Mouse (Mus musculus) neural tube, embryonic 13.5 days (tissue): Measurements from ENCODE around the gene Zswim7. TPM values are rescaled to one million over a fixed set of nuclear protein-coding genes. Genes with fewer than 3 reads are reported as not detected.
"Not testable (repeated sequence)": the region's sequence is repeated elsewhere in the genome, so short reads cannot be mapped to it uniquely, and the experiment has no call there.

ENCODE experiments used
- ATAC-seq: fragments of 200-750 bp; cut with Nextera tagmentation; 2 replicates; pipeline ENCODE4 v1.8.0; 2017; ENCODE audit warnings: low read depth, mild to moderate bottlenecking, moderate TSS enrichment, moderate library complexity
- H3K27ac ChIP-seq: fragments of 300-500 bp; sonication (generic); replicated peaks from 2 replicates; pipeline ENCODE4 v1.5.1; 2015; ENCODE audit warnings: moderate library complexity, mild to moderate bottlenecking, inconsistent platforms
- H3K27me3 ChIP-seq: fragments of 300-500 bp; sonication (generic); 2 replicates; pipeline ENCODE4 v1.6.1; 2015; ENCODE audit warnings: mild to moderate bottlenecking, inconsistent platforms
- H3K36me3 ChIP-seq: fragments of 300-500 bp; sonication (generic); 2 replicates; pipeline ENCODE4 v1.6.1; 2015; ENCODE audit warnings: mild to moderate bottlenecking, inconsistent platforms
- H3K4me1 ChIP-seq: fragments of 300-500 bp; sonication (generic); replicated peaks from 2 replicates; pipeline ENCODE4 v1.6.1; 2015; ENCODE audit warnings: inconsistent platforms
- H3K4me2 ChIP-seq: fragments of 300-500 bp; sonication (generic); 2 replicates; pipeline ENCODE4 v1.6.1; 2015; ENCODE audit warnings: inconsistent platforms, mild to moderate bottlenecking, moderate library complexity
- H3K4me3 ChIP-seq: fragments of 300-500 bp; sonication (generic); 2 replicates; pipeline ENCODE4 v1.5.1; 2015; ENCODE audit warnings: mild to moderate bottlenecking, inconsistent platforms
- H3K9ac ChIP-seq: fragments of 300-500 bp; sonication (generic); 2 replicates; pipeline ENCODE4 v1.6.1; 2015; ENCODE audit warnings: moderate library complexity, mild to moderate bottlenecking, inconsistent platforms
- H3K9me3 ChIP-seq: fragments of 300-500 bp; sonication (generic); 2 replicates; pipeline ENCODE4 v1.6.1; 2016; ENCODE audit warnings: inconsistent platforms
- WGBS: fragments of 180-500 bp; shearing (Covaris S2); methylation state at CpG from one replicate; pipeline ENCODE4 v1.1.7; 2015; 5-methylcytosine and 5-hydroxymethylcytosine counted together
- polyA plus RNA-seq: library from polyadenylated mRNA; unstranded; fragments of >200 nt; fragmentation: Nextera tagmentation; extraction: Ambion mirVana; gene quantifications from 2 replicates; pipeline ENCODE4 v1.2.1, GENCODE M21; 2015

Zswim7 gene
- polyA plus RNA-seq = 18.0 and 19.3 TPM in 2 replicates

DNA sequence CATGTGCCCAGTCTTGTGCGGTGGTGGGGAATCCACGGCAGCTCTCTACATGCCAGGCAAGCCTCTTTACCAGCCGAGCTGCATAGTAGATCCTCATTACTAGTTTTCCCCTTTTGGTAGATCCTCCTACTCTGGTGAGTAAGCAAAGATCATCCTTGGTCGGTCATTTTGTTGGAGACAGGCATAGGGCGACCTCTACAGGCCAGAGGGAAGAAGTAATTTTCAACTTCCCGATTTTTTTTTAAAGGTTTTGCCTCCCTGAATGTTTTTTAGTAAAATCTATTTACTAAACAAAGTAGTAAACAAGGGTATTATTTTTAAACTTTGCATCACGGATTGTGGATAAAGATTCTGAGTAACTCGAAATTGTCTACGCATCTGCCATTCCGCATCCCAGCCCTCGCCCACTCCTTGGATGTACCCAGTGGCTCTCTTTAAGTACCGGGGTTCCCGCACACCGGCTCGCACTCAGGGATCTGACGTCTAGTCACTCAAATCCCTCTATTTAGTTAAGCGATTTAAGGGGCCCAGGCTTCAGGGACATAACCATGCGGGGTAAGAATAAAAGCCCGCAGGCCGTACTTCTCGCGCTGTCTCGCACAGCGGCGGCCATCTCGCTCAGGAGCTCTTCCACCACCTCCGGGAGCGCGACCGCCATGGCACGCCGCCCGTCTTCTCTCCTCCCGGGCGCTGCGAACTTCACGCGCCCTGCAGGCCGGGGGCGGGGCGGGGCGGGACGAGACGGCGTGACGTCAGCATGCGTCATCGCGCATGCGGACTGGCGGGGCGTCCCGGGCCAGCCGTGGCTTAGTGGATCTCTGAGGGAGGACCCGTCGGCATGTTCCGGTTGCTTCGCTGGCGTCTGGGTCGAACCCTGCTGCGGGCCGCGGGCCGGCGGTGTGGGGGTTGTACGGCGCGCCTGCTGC is at the start of gene Zswim7, which contains the start of gene Ttc19:
TSS of gene Zswim7 (minus strand) at position 701 of the 926 bp plus-strand sequence.
TSS of gene Ttc19 (plus strand) at position 799 of the 926 bp plus-strand sequence.
- WGBS = under 1% methylated on average over 60 of the region's 68 CpGs

DNA sequence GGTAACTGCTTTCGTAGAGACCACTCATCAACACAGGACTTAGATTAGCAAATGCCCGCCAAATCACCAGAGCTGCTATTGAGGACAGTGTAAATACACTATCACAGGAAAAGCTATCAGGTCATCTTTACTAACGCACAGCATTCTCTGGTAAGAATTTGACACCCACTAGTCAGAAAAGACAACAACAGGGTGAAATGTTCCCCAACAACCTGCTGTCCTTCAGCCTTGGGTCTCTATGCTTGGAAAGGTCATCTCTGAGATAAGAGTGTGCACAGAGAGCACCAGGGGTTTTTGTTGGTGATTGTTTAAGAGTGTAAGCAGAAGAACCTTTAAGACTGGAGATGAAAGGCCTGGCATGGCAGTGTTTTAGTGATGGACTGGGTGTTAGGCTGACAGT is 42.5 kb upstream of the Zswim7 start:
- Histone ChIP-seq H3K4me3 (no peak overlapping the region), H3K9me3 (no peaks in the 10 kb centered on the region), H3K36me3 (peaks cover 88% of the 10 kb centered on the region), H3K27me3 (no peaks in the 10 kb centered on the region), H3K27ac (no peak overlapping the region), H3K4me1 (no peaks in the 10 kb centered on the region), H3K4me2 (no peak overlapping the region), H3K9ac (no peak overlapping the region)
- no peak for ATAC-seq
- WGBS = 92% methylated on average over 3 of the region's 3 CpGs

More for the DNA sequence above, at the start of gene Zswim7, which contains the start of gene Ttc19:
- H3K9ac ChIP-seq = peak within 1 kb of the TSS; percentile 89
- peaks cover 28% of the 10 kb centered on the region for H3K36me3 ChIP-seq
- peak within 1 kb of the TSS; percentile 71 for H3K4me2 ChIP-seq
- peaks cover 23% of the 10 kb centered on the region for H3K4me1 ChIP-seq
- peak within 1 kb of the TSS; percentile 91 for H3K4me3 ChIP-seq
- H3K27me3 ChIP-seq = no peaks in the 10 kb centered on the region
- no peaks in the 10 kb centered on the region for H3K9me3 ChIP-seq
- peak within 1 kb of the TSS; percentile 92 for H3K27ac ChIP-seq
- peak; percentile 97 for ATAC-seq

DNA sequence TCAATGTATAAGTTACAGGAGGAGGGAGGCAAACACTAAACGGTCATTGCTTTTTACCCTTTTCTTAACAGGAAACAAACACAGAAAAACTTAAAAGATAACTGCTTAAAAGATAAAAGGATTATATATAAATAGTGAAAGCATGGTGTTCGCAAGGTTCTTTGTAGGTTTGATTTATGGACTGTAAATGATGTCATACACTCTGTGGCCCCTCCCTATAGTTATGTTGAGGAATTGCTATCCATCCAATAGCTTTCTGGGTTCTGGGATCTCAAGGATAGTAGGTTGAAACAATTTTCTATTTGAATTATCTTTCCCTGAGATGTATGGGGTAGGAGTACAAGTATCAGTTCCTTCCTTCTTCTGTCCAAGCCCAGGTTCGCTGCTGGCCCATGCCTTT is 38.9 kb upstream of the Zswim7 start:
- H3K4me3 ChIP-seq = no peak overlapping the region
- H3K9me3 ChIP-seq = no peaks in the 10 kb centered on the region
- WGBS = 90% methylated on average over 3 of the region's 3 CpGs
- H3K27ac ChIP-seq = no peak overlapping the region
- no peak for ATAC-seq
- peaks cover 87% of the 10 kb centered on the region for H3K36me3 ChIP-seq
- no peaks in the 10 kb centered on the region for H3K4me1 ChIP-seq
- no peaks in the 10 kb centered on the region for H3K27me3 ChIP-seq
- H3K4me2 ChIP-seq = no peak overlapping the region
- H3K9ac ChIP-seq = no peak overlapping the region

DNA sequence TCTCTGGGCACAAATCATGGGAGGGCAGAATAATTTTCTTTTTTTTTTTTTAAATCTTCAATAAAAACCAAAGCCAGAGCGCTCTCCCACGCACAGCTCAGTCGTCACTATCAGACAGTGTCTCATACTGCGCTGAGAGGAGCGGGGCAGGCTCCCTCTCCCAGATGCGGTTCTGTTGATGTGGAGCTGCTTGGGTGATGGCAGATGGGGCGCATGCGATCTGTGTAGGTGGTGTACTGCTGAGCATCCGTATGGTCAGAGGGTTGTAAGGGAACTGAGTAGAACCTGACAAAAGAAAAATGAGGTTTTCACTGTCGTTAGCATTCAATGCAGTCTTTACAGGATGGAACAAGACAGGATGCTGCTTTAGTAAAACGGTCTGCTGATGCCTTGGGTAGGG is 36.6 kb upstream of the Zswim7 start:
- Histone ChIP-seq H3K9ac (no peak overlapping the region), H3K36me3 (peaks cover 91% of the 10 kb centered on the region), H3K4me2 (no peak overlapping the region), H3K27ac (no peak overlapping the region), H3K4me1 (no peaks in the 10 kb centered on the region), H3K27me3 (no peaks in the 10 kb centered on the region), H3K9me3 (no peaks in the 10 kb centered on the region), H3K4me3 (no peak overlapping the region)
- no peak for ATAC-seq
- 88% methylated on average over 11 of the region's 11 CpGs for WGBS

DNA sequence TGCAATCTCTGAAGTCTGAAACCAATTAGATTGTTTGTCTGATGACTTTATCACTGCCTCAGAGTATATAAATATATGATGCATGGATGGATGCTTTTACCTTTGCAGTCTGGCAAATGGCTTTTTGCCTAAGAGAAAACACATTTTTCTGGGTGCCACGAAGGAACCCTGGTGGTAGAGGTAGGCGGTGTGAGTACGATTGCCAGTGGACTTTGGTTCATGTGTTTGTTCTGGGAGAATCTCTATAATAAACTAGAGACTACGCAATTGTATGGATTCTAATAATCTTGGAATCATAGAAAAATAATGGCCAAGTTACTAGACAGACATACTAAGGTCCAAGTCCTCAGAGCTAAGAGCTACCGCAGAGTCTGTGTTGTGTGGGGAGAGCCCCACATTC is 33.8 kb upstream of the Zswim7 start:
- H3K27me3 ChIP-seq = no peaks in the 10 kb centered on the region
- no peaks in the 10 kb centered on the region for H3K4me1 ChIP-seq
- H3K4me3 ChIP-seq = no peak overlapping the region
- 96% methylated on average over 5 of the region's 5 CpGs for WGBS
- H3K36me3 ChIP-seq = peaks cover 89% of the 10 kb centered on the region
- no peak overlapping the region for H3K4me2 ChIP-seq
- H3K27ac ChIP-seq = no peak overlapping the region
- H3K9ac ChIP-seq = no peak overlapping the region
- ATAC-seq = no peak
- H3K9me3 ChIP-seq = no peaks in the 10 kb centered on the region

DNA sequence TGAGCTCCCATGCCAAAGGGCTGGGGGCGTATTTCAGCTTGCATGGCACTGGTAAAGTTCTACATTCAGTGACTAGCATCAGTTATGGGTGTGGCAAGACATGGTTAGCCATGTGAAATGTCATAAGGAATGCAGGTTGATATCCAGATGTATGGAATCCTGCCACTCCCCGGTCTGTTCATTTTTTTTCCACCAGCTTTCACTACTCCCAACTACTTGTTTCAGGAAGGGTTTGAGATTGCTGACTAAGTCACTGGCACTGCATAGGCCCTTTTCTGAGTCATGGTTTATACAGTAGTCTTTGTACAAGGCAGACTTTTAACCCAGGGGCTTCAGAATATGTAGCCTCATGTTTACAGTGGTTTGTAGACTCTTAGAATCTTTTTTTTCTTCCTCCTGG is 28.1 kb upstream of the Zswim7 start:
- H3K9ac ChIP-seq = no peak overlapping the region
- H3K4me1 ChIP-seq = no peaks in the 10 kb centered on the region
- 99% methylated on average over 2 of the region's 2 CpGs for WGBS
- H3K4me3 ChIP-seq = no peak overlapping the region
- no peak for ATAC-seq
- no peak overlapping the region for H3K4me2 ChIP-seq
- no peaks in the 10 kb centered on the region for H3K9me3 ChIP-seq
- H3K27me3 ChIP-seq = no peaks in the 10 kb centered on the region
- H3K36me3 ChIP-seq = peaks cover 79% of the 10 kb centered on the region
- no peak overlapping the region for H3K27ac ChIP-seq

DNA sequence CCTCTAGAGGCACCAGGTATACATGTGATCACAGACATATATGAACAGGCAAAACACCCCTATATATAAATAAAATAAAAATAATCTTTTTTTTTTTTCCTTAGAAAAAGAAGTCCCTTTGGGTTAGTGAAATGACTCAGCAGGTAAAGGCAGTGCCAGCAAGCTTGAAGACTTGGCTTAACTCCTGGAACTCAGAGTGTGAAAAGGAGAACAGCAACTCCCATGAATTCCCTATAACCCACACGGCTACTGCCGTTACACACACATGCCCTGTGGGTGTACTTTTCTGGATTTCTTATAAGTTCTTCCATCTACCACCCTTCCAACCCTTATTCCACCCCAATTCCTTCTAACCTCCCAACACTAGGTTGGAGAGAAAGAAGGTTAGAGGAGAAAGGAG is 24.7 kb upstream of the Zswim7 start:
- Histone ChIP-seq H3K4me1 (peaks cover 5% of the 10 kb centered on the region; the same call in 1 of the 2 replicates), H3K9me3 (no peaks in the 10 kb centered on the region), H3K4me2 (no peak overlapping the region), H3K9ac (no peak overlapping the region), H3K27me3 (no peaks in the 10 kb centered on the region), H3K4me3 (no peak overlapping the region), H3K27ac (no peak overlapping the region), H3K36me3 (peaks cover 47% of the 10 kb centered on the region)
- WGBS = 97% methylated on average over 2 of the region's 2 CpGs
- ATAC-seq = no peak

DNA sequence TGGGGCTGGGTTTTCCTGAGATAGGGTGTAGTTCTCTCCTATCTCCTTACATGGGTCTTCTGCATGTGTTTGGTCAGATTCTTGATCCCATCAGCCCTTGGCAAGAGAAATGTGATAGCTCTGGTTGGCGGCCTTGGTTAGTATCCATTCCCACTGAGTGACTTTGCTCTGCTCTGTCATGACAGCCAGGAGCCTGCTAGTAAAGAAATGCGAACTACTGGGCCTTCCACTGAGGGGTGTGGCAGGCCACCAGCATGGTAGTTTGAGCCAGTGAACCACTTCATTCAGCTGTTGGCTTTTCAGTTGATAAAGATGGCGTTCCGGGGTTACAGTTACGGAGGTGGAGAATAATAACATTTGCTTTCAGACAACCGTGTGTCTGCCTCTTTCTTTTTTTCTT is 17.7 kb upstream of the Zswim7 start:
- 86% methylated on average over 6 of the region's 6 CpGs for WGBS

DNA sequence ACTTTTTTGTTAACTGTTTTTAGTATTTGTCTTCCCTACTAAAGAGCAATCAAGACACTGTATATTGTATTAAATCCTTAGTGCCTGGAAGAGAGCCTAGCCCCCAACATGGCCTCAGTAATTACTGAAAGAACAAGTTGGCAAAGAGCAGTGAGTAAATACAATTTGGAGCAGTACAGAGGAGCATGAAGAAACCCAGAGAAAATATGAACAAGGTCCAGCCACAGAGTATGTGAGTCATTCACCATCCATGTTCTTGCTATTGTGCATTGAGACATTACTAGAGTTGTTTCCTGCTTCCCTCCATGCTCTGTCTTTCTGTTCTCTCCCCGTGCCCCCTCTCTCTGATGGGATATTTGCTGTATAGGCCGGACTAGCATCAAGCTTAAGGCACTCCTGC is 12.9 kb upstream of the Zswim7 start:
- 89% methylated on average over 2 of the region's 2 CpGs for WGBS
- peaks cover 70% of the 10 kb centered on the region for H3K36me3 ChIP-seq

More for the DNA sequence above, 17.7 kb upstream of the Zswim7 start:
- Histone ChIP-seq H3K27me3 (no peaks in the 10 kb centered on the region), H3K9ac (no peak overlapping the region), H3K36me3 (peaks cover 44% of the 10 kb centered on the region), H3K4me3 (no peak overlapping the region), H3K27ac (no peak overlapping the region), H3K9me3 (no peaks in the 10 kb centered on the region), H3K4me1 (peaks cover 5% of the 10 kb centered on the region; the same call in 1 of the 2 replicates), H3K4me2 (no peak overlapping the region)
- ATAC-seq = no peak

DNA sequence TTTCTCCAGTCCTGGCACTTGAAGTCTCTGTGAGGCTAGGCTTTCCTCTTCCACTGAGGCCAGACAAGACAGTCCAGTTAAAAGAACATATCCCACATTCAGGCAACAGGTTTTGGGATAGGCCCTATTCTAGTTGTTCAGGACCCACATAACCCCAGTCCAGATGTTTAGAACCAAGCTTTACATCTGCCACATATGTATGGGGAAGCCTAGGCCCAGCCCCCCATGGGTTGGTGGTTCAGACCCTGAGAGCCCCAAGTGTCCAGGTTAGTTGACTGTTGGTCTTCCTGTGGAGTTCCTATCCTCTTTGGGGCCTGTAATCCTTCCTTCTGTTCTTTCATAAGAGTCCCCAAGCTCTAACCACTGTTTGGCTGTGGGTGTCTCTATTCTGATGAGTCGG is 6.5 kb upstream of the Zswim7 start:
- ATAC-seq = no peak
- H3K27me3 ChIP-seq = no peaks in the 10 kb centered on the region
- H3K4me1 ChIP-seq = peaks cover 9% of the 10 kb centered on the region; the same call in 1 of the 2 replicates
- peaks cover 81% of the 10 kb centered on the region for H3K36me3 ChIP-seq
- WGBS = 86% methylated on average over 1 of the region's 1 CpGs
- no peak overlapping the region for H3K4me2 ChIP-seq
- no peak overlapping the region for H3K27ac ChIP-seq
- H3K9me3 ChIP-seq = no peaks in the 10 kb centered on the region
- H3K4me3 ChIP-seq = no peak overlapping the region
- no peak overlapping the region for H3K9ac ChIP-seq

More for the DNA sequence above, 12.9 kb upstream of the Zswim7 start:
- Histone ChIP-seq H3K27ac (no peak overlapping the region), H3K4me1 (no peaks in the 10 kb centered on the region), H3K27me3 (no peaks in the 10 kb centered on the region), H3K9ac (no peak overlapping the region), H3K9me3 (no peaks in the 10 kb centered on the region), H3K4me2 (no peak overlapping the region), H3K4me3 (no peak overlapping the region)
- no peak for ATAC-seq

DNA sequence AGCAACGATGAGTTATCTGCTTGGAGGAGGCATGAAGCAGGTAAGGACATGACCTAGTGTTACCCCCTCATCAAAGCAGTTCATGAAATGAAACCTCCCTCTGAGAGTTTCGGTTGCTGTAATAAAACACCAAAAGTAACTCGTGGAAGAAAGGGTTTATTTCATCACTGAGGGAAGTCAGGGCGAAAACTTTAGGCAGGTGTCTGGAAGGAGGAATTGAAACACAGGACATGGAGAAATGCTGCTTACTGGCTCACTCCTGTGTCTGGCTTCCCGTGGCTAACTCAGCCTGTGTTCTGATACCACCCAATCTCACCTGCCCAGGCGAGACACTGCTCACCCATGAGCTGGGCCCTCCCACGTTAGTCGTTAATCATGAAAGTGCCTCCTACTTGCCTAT is 3.8 kb upstream of the Zswim7 start:
- no peak overlapping the region for H3K4me3 ChIP-seq
- no peak for ATAC-seq
- no peaks in the 10 kb centered on the region for H3K9me3 ChIP-seq
- H3K27ac ChIP-seq = no peak overlapping the region
- no peaks in the 10 kb centered on the region for H3K27me3 ChIP-seq
- H3K4me2 ChIP-seq = no peak overlapping the region
- no peak overlapping the region for H3K9ac ChIP-seq
- WGBS = 91% methylated on average over 8 of the region's 8 CpGs
- peaks cover 23% of the 10 kb centered on the region for H3K4me1 ChIP-seq
- peaks cover 66% of the 10 kb centered on the region for H3K36me3 ChIP-seq

DNA sequence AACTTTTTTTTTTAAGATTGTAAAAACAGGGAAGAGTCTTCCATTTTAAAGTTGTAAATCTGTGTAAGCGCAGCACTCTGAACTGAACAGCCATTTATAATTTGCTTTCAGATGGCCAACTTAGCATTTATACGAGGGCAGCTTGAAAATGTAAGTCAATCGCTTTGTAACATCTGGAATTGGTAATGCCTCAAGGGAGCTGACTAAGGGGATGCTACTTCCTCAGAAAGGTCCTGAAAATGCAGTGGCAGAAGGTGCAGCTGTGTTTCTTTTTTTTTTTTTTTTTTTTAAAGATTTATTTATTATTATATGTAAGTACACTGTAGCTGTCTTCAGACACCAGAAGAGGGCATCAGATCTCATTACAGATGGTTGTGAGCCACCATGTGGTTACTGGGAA is 2.8 kb upstream of the Zswim7 start:
- peaks cover 23% of the 10 kb centered on the region for H3K4me1 ChIP-seq
- not testable (repeated sequence) for H3K4me2 ChIP-seq, H3K27me3 ChIP-seq, H3K9ac ChIP-seq, ATAC-seq, H3K27ac ChIP-seq, H3K9me3 ChIP-seq, H3K4me3 ChIP-seq
- 88% methylated on average over 3 of the region's 3 CpGs for WGBS
- H3K36me3 ChIP-seq = peaks cover 56% of the 10 kb centered on the region
